Mouse (Mus musculus) left cerebral cortex, postnatal 36 days (tissue): ENCODE measurements around the gene Tbr1. TPM values are rescaled to one million over a fixed set of nuclear protein-coding genes. Genes with fewer than 3 reads are reported as not detected.

ENCODE experiments used
- DNase-seq, 2 experiments: peaks; one replicate each; pipeline ENCODE4 v3.0.0; 2021 to 2022; ENCODE audit warnings: low spot score in 2 of 2, mixed read lengths in 1 of 2
- intact Hi-C: fragments of 180-260 bp; cut with DNase I; formaldehyde crosslinking; loops from one replicate; pipeline ENCODE4 v1.15.1; 2025
- total RNA-seq, 2 experiments: library from RNA; stranded (reverse); gene quantifications; 2 replicates each; pipeline ENCODE4 v1.2.3; 2021

Gene Tbr1
- total RNA-seq: 100 to 1,000 TPM; 121 to 153 TPM

GRCm38 (mm10) chr2:61802656-61803251, at the start of gene Tbr1:
Tbr1 (plus strand) TSS chr2:61802930.
- peak; percentile 43 to 51 for DNase-seq
- intact Hi-C loops: no loop called here

- intact Hi-C loops: no loop called here
- DNase-seq: no peak
Observed at GRCm38 (mm10) chr2:61754989-61755388, 47.7 kb upstream of the Tbr1 start.

GRCm38 (mm10) chr2:61759234-61759855, 43.4 kb upstream of the Tbr1 start:
- intact Hi-C loops: no loop called here
- DNase-seq: no peak

- intact Hi-C loops: no loop called here
- no peak for DNase-seq
Observed at GRCm38 (mm10) chr2:61760044-61760443, 42.7 kb upstream of the Tbr1 start.

GRCm38 (mm10) chr2:61764470-61765105, 38.1 kb upstream of the Tbr1 start:
- intact Hi-C loops: no loop called here
- no peak for DNase-seq

GRCm38 (mm10) chr2:61765526-61765925, 37.2 kb upstream of the Tbr1 start:
- intact Hi-C loops: no loop called here
- no peak for DNase-seq

- intact Hi-C loops: no loop called here
- no peak for DNase-seq
Observed at GRCm38 (mm10) chr2:61780794-61781193, 21.9 kb upstream of the Tbr1 start.

GRCm38 (mm10) chr2:61794960-61795359, 7.8 kb upstream of the Tbr1 start:
- intact Hi-C loops: no loop called here
- no peak for DNase-seq

GRCm38 (mm10) chr2:61798048-61798447, 4.7 kb upstream of the Tbr1 start:
- DNase-seq: no peak
- intact Hi-C loops: no loop called here

- DNase-seq: peak; percentile 50 to 59
- intact Hi-C loops: no loop called here
Observed at GRCm38 (mm10) chr2:61803443-61804367, 975 bp downstream of the Tbr1 start.

GRCm38 (mm10) chr2:61804382-61804840, 1.7 kb downstream of the Tbr1 start:
- peak; percentile 56 to 63 for DNase-seq
- intact Hi-C loops: no loop called here

GRCm38 (mm10) chr2:61804841-61805540, 2.3 kb downstream of the Tbr1 start:
- intact Hi-C loops: no loop called here

GRCm38 (mm10) chr2:61805541-61806345, 3.0 kb downstream of the Tbr1 start:
- intact Hi-C loops: no loop called here
- peak; percentile 29 to 38 for DNase-seq

More at GRCm38 (mm10) chr2:61804841-61805540, 2.3 kb downstream of the Tbr1 start:
- DNase-seq: peak; percentile 54

GRCm38 (mm10) chr2:61806346-61806825, 3.7 kb downstream of the Tbr1 start:
- no peak for DNase-seq
- intact Hi-C loops: no loop called here

- DNase-seq: peak; percentile 49 to 59
- intact Hi-C loops: no loop called here
Observed at GRCm38 (mm10) chr2:61807151-61807550, 4.4 kb downstream of the Tbr1 start.

- intact Hi-C loops: no loop called here
- no peak for DNase-seq
Observed at GRCm38 (mm10) chr2:61807781-61808180, 5.1 kb downstream of the Tbr1 start.

- intact Hi-C loops: no loop called here
- peak; percentile 23 to 40 for DNase-seq
Observed at GRCm38 (mm10) chr2:61808776-61809175, 6.0 kb downstream of the Tbr1 start.

GRCm38 (mm10) chr2:61809381-61809780, 6.7 kb downstream of the Tbr1 start:
- no peak for DNase-seq
- intact Hi-C loops: no loop called here
